Mouse (Mus musculus): ENCODE measurements around the gene Hrh3. TPM values are rescaled to one million over a fixed set of nuclear protein-coding genes. Genes with fewer than 3 reads are reported as not detected.

Gene Hrh3
- polyA plus RNA-seq, 1 experiment from 2014 or later: not detected

Other genes starting within 250 kb of the Hrh3 start
- 2.2 and 2.6 TPM in 2 replicates for gene Taf4, start 127.8 kb downstream of the Hrh3 start, polyA plus RNA-seq (2016; fragmentation: Nextera tagmentation; extraction: Ambion mirVana)
- 2.4 and 2.7 TPM in 2 replicates for gene Lsm14b, start 79.5 kb downstream of the Hrh3 start, polyA plus RNA-seq (2016; fragmentation: Nextera tagmentation; extraction: Ambion mirVana)
- 455 and 456 TPM in 2 replicates for gene Psma7, start 62.1 kb downstream of the Hrh3 start, polyA plus RNA-seq (2016; fragmentation: Nextera tagmentation; extraction: Ambion mirVana)
- 1.3 and 1.6 TPM in 2 replicates for gene Ss18l1, start 62.0 kb downstream of the Hrh3 start, polyA plus RNA-seq (2016; fragmentation: Nextera tagmentation; extraction: Ambion mirVana)
- gene Mtg2, start 33.9 kb downstream of the Hrh3 start, polyA plus RNA-seq (2016; fragmentation: Nextera tagmentation; extraction: Ambion mirVana): 17.6 and 18.0 TPM in 2 replicates
- gene Osbpl2, start 14.8 kb upstream of the Hrh3 start, polyA plus RNA-seq (2016; fragmentation: Nextera tagmentation; extraction: Ambion mirVana): 13.5 and 15.5 TPM in 2 replicates
- gene Adrm1, start 67.0 kb upstream of the Hrh3 start, polyA plus RNA-seq (2016; fragmentation: Nextera tagmentation; extraction: Ambion mirVana): 176 and 189 TPM in 2 replicates
- 4.1 and 4.3 TPM in 2 replicates for gene Lama5, start 121.4 kb upstream of the Hrh3 start, polyA plus RNA-seq (2016; fragmentation: Nextera tagmentation; extraction: Ambion mirVana)
- 560 and 561 TPM in 2 replicates for gene Rps21, start 152.9 kb upstream of the Hrh3 start, polyA plus RNA-seq (2016; fragmentation: Nextera tagmentation; extraction: Ambion mirVana)
- gene Cables2, start 169.0 kb upstream of the Hrh3 start, polyA plus RNA-seq (2016; fragmentation: Nextera tagmentation; extraction: Ambion mirVana): 9.6 and 10.4 TPM in 2 replicates
- gene Rbbp8nl, start 185.4 kb upstream of the Hrh3 start, polyA plus RNA-seq (2016; fragmentation: Nextera tagmentation; extraction: Ambion mirVana): not detected in 2 replicates
- gene Gata5, start 230.2 kb upstream of the Hrh3 start, polyA plus RNA-seq (2016; fragmentation: Nextera tagmentation; extraction: Ambion mirVana): 3.0 and 3.1 TPM in 2 replicates